Mouse (Mus musculus): ENCODE data around the gene 1700029P11Rik. TPM values are rescaled to one million over a fixed set of nuclear protein-coding genes. Genes with fewer than 3 reads are reported as not detected.

Gene 1700029P11Rik
- not detected in 2 replicates for polyA plus RNA-seq (2015; fragmentation: Nextera tagmentation; extraction: Ambion mirVana)

- WGBS: 94% methylated on average over 23 of the region's 23 CpGs
- Histone ChIP-seq H3K9me3 (ENCODE audit: control insufficient read depth, low read length) (no peaks in the 10 kb centered on the region), H3K9ac (ENCODE audit: low read length) (no peak within 1 kb of the TSS), H3K27me3 (ENCODE audit: control insufficient read depth, insufficient read depth, low read length) (no peaks in the 10 kb centered on the region), H3K4me2 (replicated peaks; ENCODE audit: low read depth) (no peak within 1 kb of the TSS), H3K36me3 (ENCODE audit: control insufficient read depth, insufficient read depth, low read length) (no peaks in the 10 kb centered on the region), H3K4me1 (replicated peaks; ENCODE audit: control insufficient read depth, insufficient read depth) (no peaks in the 10 kb centered on the region), H3K27ac (replicated peaks) (no peak within 1 kb of the TSS), H3K4me3 (ENCODE audit: low read depth, low read length) (no peak within 1 kb of the TSS)
- no peak for TF ChIP-seq CTCF (IDR thresholded peaks at IDR 0.05; ENCODE audit: low read depth)
- no peak for TF ChIP-seq EP300 (optimal IDR thresholded peaks at IDR 0.05)
- DNase-seq (ENCODE audit: low spot score): no peak
- no peak for ATAC-seq (ENCODE audit: low FRiP score, low TSS enrichment)
These were observed at the start of gene 1700029P11Rik for GRCm38 (mm10) chr15:81980321-81980720. 1700029P11Rik (plus strand) TSS chr15:81980540.

- DNase-seq (ENCODE audit: low spot score): no peak
- Histone ChIP-seq H3K36me3 (ENCODE audit: control insufficient read depth, insufficient read depth, low read length) (no peaks in the 10 kb centered on the region), H3K4me2 (replicated peaks; ENCODE audit: low read depth) (no peak overlapping the region), H3K9ac (ENCODE audit: low read length) (no peak overlapping the region), H3K9me3 (ENCODE audit: control insufficient read depth, low read length) (no peaks in the 10 kb centered on the region), H3K27ac (replicated peaks) (0 out of 2 replicates have a peak overlapping the region, but pooled peaks have one; percentile 18), H3K4me1 (replicated peaks; ENCODE audit: control insufficient read depth, insufficient read depth) (peaks cover 2% of the 10 kb centered on the region; the same call in 1 of the 2 replicates), H3K27me3 (ENCODE audit: control insufficient read depth, insufficient read depth, low read length) (no peaks in the 10 kb centered on the region), H3K4me3 (ENCODE audit: low read depth, low read length) (no peak overlapping the region)
- 10% methylated on average over 12 of the region's 12 CpGs for WGBS
- ATAC-seq (ENCODE audit: low FRiP score, low TSS enrichment): 0 out of 2 replicates have a peak, but pooled peaks have one; percentile 6
- TF ChIP-seq EP300 (optimal IDR thresholded peaks at IDR 0.05): no peak
- no peak for TF ChIP-seq CTCF (IDR thresholded peaks at IDR 0.05; ENCODE audit: low read depth)
These were observed 47.3 kb upstream of the 1700029P11Rik start for GRCm38 (mm10) chr15:81932951-81933470.

GRCm38 (mm10) chr15:81933986-81934385, 46.4 kb upstream of the 1700029P11Rik start:
- no peak overlapping the region for H3K27ac ChIP-seq (replicated peaks)
- WGBS: 89% methylated on average over 1 of the region's 1 CpGs
- H3K36me3 ChIP-seq (ENCODE audit: control insufficient read depth, insufficient read depth, low read length): no peaks in the 10 kb centered on the region
- no peak for DNase-seq (ENCODE audit: low spot score)
- H3K4me1 ChIP-seq (replicated peaks; ENCODE audit: control insufficient read depth, insufficient read depth): peaks cover 2% of the 10 kb centered on the region; the same call in 1 of the 2 replicates
- no peak overlapping the region for H3K9ac ChIP-seq (ENCODE audit: low read length)
- no peak overlapping the region for H3K4me3 ChIP-seq (ENCODE audit: low read depth, low read length)
- TF ChIP-seq EP300 (optimal IDR thresholded peaks at IDR 0.05) (no peak), CTCF (IDR thresholded peaks at IDR 0.05; ENCODE audit: low read depth) (no peak)
- no peaks in the 10 kb centered on the region for H3K27me3 ChIP-seq (ENCODE audit: control insufficient read depth, insufficient read depth, low read length)
- ATAC-seq (ENCODE audit: low FRiP score, low TSS enrichment): no peak
- H3K4me2 ChIP-seq (replicated peaks; ENCODE audit: low read depth): no peak overlapping the region
- no peaks in the 10 kb centered on the region for H3K9me3 ChIP-seq (ENCODE audit: control insufficient read depth, low read length)

GRCm38 (mm10) chr15:81935869-81936637, 44.3 kb upstream of the 1700029P11Rik start:
- Histone ChIP-seq H3K9me3 (ENCODE audit: control insufficient read depth, low read length) (no peaks in the 10 kb centered on the region), H3K4me3 (ENCODE audit: low read depth, low read length) (peak overlapping the region; percentile 47), H3K9ac (ENCODE audit: low read length) (no peak overlapping the region), H3K4me1 (replicated peaks; ENCODE audit: control insufficient read depth, insufficient read depth) (peaks cover 2% of the 10 kb centered on the region; the same call in 1 of the 2 replicates), H3K36me3 (ENCODE audit: control insufficient read depth, insufficient read depth, low read length) (no peaks in the 10 kb centered on the region), H3K27me3 (ENCODE audit: control insufficient read depth, insufficient read depth, low read length) (no peaks in the 10 kb centered on the region), H3K4me2 (replicated peaks; ENCODE audit: low read depth) (peak overlapping the region; percentile 60), H3K27ac (replicated peaks) (peak overlapping the region; percentile 78)
- TF ChIP-seq EP300 (optimal IDR thresholded peaks at IDR 0.05): no peak
- no peak for TF ChIP-seq CTCF (IDR thresholded peaks at IDR 0.05; ENCODE audit: low read depth)
- DNase-seq (ENCODE audit: low spot score) (no peak), ATAC-seq (ENCODE audit: low FRiP score, low TSS enrichment) (peak; percentile 30)
- WGBS: 42% methylated on average over 7 of the region's 7 CpGs

GRCm38 (mm10) chr15:81936679-81937078, 43.7 kb upstream of the 1700029P11Rik start, which contains the start of gene Csdc2:
Csdc2 (plus strand) TSS chr15:81936759.
- Histone ChIP-seq H3K27me3 (ENCODE audit: control insufficient read depth, insufficient read depth, low read length) (no peaks in the 10 kb centered on the region), H3K9me3 (ENCODE audit: control insufficient read depth, low read length) (no peaks in the 10 kb centered on the region), H3K4me2 (replicated peaks; ENCODE audit: low read depth) (peak within 1 kb of the TSS; percentile 60), H3K27ac (replicated peaks) (peak within 1 kb of the TSS; percentile 78), H3K4me3 (ENCODE audit: low read depth, low read length) (peak within 1 kb of the TSS; percentile 47), H3K4me1 (replicated peaks; ENCODE audit: control insufficient read depth, insufficient read depth) (peaks cover 2% of the 10 kb centered on the region; the same call in 1 of the 2 replicates), H3K9ac (ENCODE audit: low read length) (peak within 1 kb of the TSS; percentile 59), H3K36me3 (ENCODE audit: control insufficient read depth, insufficient read depth, low read length) (no peaks in the 10 kb centered on the region)
- ATAC-seq (ENCODE audit: low FRiP score, low TSS enrichment): peak; percentile 48
- WGBS: 2% methylated on average over 12 of the region's 12 CpGs
- TF ChIP-seq EP300 (optimal IDR thresholded peaks at IDR 0.05) (no peak), CTCF (IDR thresholded peaks at IDR 0.05; ENCODE audit: low read depth) (peak; percentile 49)
- peak; percentile 55 for DNase-seq (ENCODE audit: low spot score)

Measured in stomach, postnatal 0 days (tissue).